Mouse (Mus musculus) frontal cortex, postnatal 14 days (tissue): ENCODE data around the gene Zfand2b.
A peak's percentile ranks its signal among the peaks of the same experiment; 100 is the strongest.

Experiments used
- DNase-seq, 2 experiments: peaks; one replicate each; pipeline ENCODE4 v3.0.0; 2022; ENCODE audit warnings: low spot score in 2 of 2

The Zfand2b gene

GRCm38 (mm10) chr1:75159540-75160255, 8.7 kb upstream of the Zfand2b start:
- no peak for DNase-seq

GRCm38 (mm10) chr1:75160256-75160617, 8.2 kb upstream of the Zfand2b start:
- no peak for DNase-seq

- DNase-seq: no peak
Observed at GRCm38 (mm10) chr1:75168093-75168471, 364 bp upstream of the Zfand2b start.

GRCm38 (mm10) chr1:75179334-75180104, 11.1 kb downstream of the Zfand2b start:
- DNase-seq: peak; percentile 38 to 45

GRCm38 (mm10) chr1:75180105-75180590, 11.7 kb downstream of the Zfand2b start, which contains the start of gene Abcb6:
Gene Abcb6, minus strand, starts transcription at chr1:75180392.
- DNase-seq: peak; percentile 91 to 93

GRCm38 (mm10) chr1:75180741-75181140, 12.3 kb downstream of the Zfand2b start:
- no peak for DNase-seq

- DNase-seq: no peak
Observed at GRCm38 (mm10) chr1:75181377-75181870, 13.0 kb downstream of the Zfand2b start.

- DNase-seq: no peak
Observed at GRCm38 (mm10) chr1:75182160-75182559, 13.7 kb downstream of the Zfand2b start.

- no peak for DNase-seq
Observed at GRCm38 (mm10) chr1:75185495-75185894, 17.0 kb downstream of the Zfand2b start.

GRCm38 (mm10) chr1:75187126-75187525, 18.7 kb downstream of the Zfand2b start:
- DNase-seq: no peak

GRCm38 (mm10) chr1:75187914-75188483, 19.6 kb downstream of the Zfand2b start:
- no peak for DNase-seq

- no peak for DNase-seq
Observed at GRCm38 (mm10) chr1:75190577-75190976, 22.1 kb downstream of the Zfand2b start.

- DNase-seq: no peak
Observed at GRCm38 (mm10) chr1:75191258-75191621, 22.8 kb downstream of the Zfand2b start.

GRCm38 (mm10) chr1:75191622-75192402, 23.4 kb downstream of the Zfand2b start, which contains the start of the genes Ankzf1 and Atg9a:
Gene Ankzf1, plus strand, starts transcription at chr1:75192151.
Gene Atg9a, minus strand, starts transcription at chr1:75192196.
- peak; percentile 93 to 97 for DNase-seq

GRCm38 (mm10) chr1:75192452-75192851, 24.0 kb downstream of the Zfand2b start:
- DNase-seq: no peak

- DNase-seq: no peak
Observed at GRCm38 (mm10) chr1:75201236-75201635, 32.8 kb downstream of the Zfand2b start.

GRCm38 (mm10) chr1:75208967-75209678, 40.7 kb downstream of the Zfand2b start:
- DNase-seq: no peak

GRCm38 (mm10) chr1:75210136-75211087, 42.0 kb downstream of the Zfand2b start, which contains the start of the genes Glb1l and Stk16:
Gene Glb1l, minus strand, starts transcription at chr1:75210813.
Gene Stk16, plus strand, starts transcription at chr1:75210838.
- DNase-seq: peak; percentile 90 to 95

GRCm38 (mm10) chr1:75211141-75211708, 42.8 kb downstream of the Zfand2b start:
- no peak for DNase-seq
